Mouse (Mus musculus) embryonic facial prominence, embryonic 13.5 days (tissue): ENCODE results near the gene Fam117a. TPM values are rescaled to one million over a fixed set of nuclear protein-coding genes. Genes with fewer than 3 reads are reported as not detected.

Source experiments
- ATAC-seq: fragments of 200-750 bp; cut with Nextera tagmentation; 2 replicates; pipeline ENCODE4 v1.8.0; 2017; ENCODE audit warnings: low read depth; ENCODE audit not compliant: insufficient number of reproducible peaks, insufficient read depth, low FRiP score, low TSS enrichment
- H3K27ac ChIP-seq: fragments of 300-500 bp; sonication (generic); 2 replicates; pipeline ENCODE4 v1.5.1; 2015; ENCODE audit warnings: moderate library complexity, mild to moderate bottlenecking, inconsistent platforms
- H3K27me3 ChIP-seq: fragments of 300-500 bp; sonication (generic); 2 replicates; pipeline ENCODE4 v1.6.1; 2015; ENCODE audit warnings: mild to moderate bottlenecking, inconsistent platforms
- H3K36me3 ChIP-seq: fragments of 300-500 bp; sonication (generic); 2 replicates; pipeline ENCODE4 v1.6.1; 2015; ENCODE audit warnings: mild to moderate bottlenecking, inconsistent platforms
- H3K4me1 ChIP-seq: fragments of 300-500 bp; sonication (generic); 2 replicates; pipeline ENCODE4 v1.6.1; 2015; ENCODE audit warnings: inconsistent platforms
- H3K4me2 ChIP-seq: fragments of 300-500 bp; sonication (generic); 2 replicates; pipeline ENCODE4 v1.6.1; 2015; ENCODE audit warnings: moderate library complexity, mild to moderate bottlenecking, inconsistent platforms
- H3K4me3 ChIP-seq: fragments of 300-500 bp; sonication (generic); 2 replicates; pipeline ENCODE4 v1.5.1; 2015; ENCODE audit warnings: mild to moderate bottlenecking, inconsistent platforms
- H3K9ac ChIP-seq: fragments of 300-500 bp; sonication (generic); 2 replicates; pipeline ENCODE4 v1.6.1; 2015; ENCODE audit warnings: mild to moderate bottlenecking, inconsistent platforms
- H3K9me3 ChIP-seq: fragments of 300-500 bp; sonication (generic); 2 replicates; pipeline ENCODE4 v1.6.1; 2016; ENCODE audit warnings: inconsistent platforms
- WGBS: fragments of 180-500 bp; shearing (Covaris S2); methylation state at CpG from one replicate; pipeline ENCODE4 v1.1.7; 2015; ENCODE audit warnings: mixed read lengths; 5-methylcytosine and 5-hydroxymethylcytosine counted together
- polyA plus RNA-seq: library from polyadenylated mRNA; unstranded; fragments of >200 nt; fragmentation: Nextera tagmentation; extraction: Ambion mirVana; gene quantifications from 2 replicates; pipeline ENCODE4 v1.2.1, GENCODE M21; 2015

Fam117a gene
- polyA plus RNA-seq, 1 experiment from 2014 or later: 17.4 TPM

DNA sequence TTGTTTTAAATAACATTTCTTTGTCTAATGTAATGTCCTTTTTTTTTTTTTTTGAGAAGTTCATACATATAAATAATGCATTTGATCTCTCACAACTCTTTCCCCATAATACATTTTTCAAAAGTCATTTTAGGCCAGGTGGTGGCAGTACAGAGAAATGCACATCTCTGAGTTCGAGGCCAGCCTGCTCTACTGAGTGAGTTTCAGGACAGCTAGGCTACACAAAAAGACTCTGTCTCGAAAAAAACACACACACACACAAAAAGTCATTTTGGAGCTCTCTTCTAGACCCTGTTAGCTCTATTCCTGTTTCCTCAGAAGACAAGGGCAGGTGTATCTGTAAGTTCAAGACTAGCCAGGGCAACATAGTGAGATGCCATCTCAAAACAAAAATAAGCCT, 15.9 kb downstream of the Fam117a start:
- no peaks in the 10 kb centered on the region for H3K9me3 ChIP-seq
- 87% methylated on average over 2 of the region's 2 CpGs for WGBS
- peaks cover 25% of the 10 kb centered on the region for H3K36me3 ChIP-seq
- no peak overlapping the region for H3K9ac ChIP-seq
- H3K27me3 ChIP-seq: no peaks in the 10 kb centered on the region
- H3K4me3 ChIP-seq: no peak overlapping the region
- no peak overlapping the region for H3K27ac ChIP-seq
- H3K4me1 ChIP-seq: peaks cover 25% of the 10 kb centered on the region
- no peak for ATAC-seq
- no peak overlapping the region for H3K4me2 ChIP-seq

DNA sequence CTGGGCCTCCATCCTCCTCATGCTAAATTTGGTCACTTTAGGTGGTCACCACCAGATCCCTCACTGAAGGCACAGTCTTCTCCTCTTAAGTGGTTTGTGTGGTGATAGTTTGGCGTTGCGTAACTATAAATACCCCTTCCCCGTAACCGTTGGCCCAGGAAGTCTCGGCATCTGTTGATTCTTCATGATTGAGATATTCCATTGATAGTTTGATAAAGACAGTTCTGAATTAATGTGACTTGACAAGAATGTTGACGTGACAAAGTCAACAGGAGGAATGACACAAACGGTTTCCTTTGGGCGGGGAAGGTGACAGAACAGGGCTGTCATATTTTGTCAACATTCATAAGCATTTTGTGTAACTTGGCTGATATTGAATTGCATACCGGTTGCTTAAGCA, 16.4 kb downstream of the Fam117a start:
- 88% methylated on average over 9 of the region's 9 CpGs for WGBS
- no peak overlapping the region for H3K4me2 ChIP-seq
- H3K4me3 ChIP-seq: no peak overlapping the region
- no peaks in the 10 kb centered on the region for H3K9me3 ChIP-seq
- no peak overlapping the region for H3K9ac ChIP-seq
- no peak for ATAC-seq
- H3K36me3 ChIP-seq: peaks cover 20% of the 10 kb centered on the region
- H3K27ac ChIP-seq: no peak overlapping the region
- no peaks in the 10 kb centered on the region for H3K27me3 ChIP-seq
- H3K4me1 ChIP-seq: peaks cover 29% of the 10 kb centered on the region

DNA sequence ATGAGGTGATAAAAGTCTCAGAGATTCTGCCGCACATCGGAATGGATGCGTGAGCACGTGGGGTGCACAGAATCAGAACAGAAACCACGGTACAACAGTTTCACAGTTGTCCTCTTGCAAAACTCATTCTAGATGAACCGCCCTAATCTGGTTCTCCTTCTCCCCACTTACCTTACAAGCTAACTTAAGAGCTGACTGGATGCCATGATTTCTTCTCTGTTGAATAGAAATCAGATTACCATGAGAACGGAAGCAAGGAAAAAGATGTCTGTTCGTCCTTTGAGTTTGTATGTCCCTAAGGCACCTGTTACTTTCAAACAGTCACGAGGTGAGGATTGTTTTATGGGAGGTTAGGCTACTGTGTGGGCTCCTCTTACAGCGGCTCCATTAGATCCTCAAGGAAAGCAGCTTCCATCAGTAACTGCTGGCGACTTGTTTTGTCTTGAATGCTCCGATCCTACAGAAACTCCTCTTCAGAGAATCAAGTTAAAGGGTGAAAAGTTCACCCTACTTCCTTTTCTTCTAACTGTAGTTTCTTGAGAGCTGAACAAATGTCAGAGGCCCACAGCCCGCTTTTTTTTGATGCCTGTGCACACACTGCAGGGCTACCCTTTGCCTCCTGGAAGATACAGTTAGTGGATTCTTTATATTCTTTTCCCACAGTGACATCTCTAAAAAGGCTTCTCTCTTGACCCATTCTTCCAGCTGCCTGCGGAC, 17.6 kb downstream of the Fam117a start:
- H3K36me3 ChIP-seq: peaks cover 10% of the 10 kb centered on the region
- H3K9ac ChIP-seq: no peak overlapping the region
- no peak for ATAC-seq
- no peaks in the 10 kb centered on the region for H3K27me3 ChIP-seq
- no peaks in the 10 kb centered on the region for H3K9me3 ChIP-seq
- H3K4me1 ChIP-seq: peaks cover 37% of the 10 kb centered on the region
- no peak overlapping the region for H3K27ac ChIP-seq
- H3K4me2 ChIP-seq: no peak overlapping the region
- WGBS: 90% methylated on average over 14 of the region's 14 CpGs
- H3K4me3 ChIP-seq: no peak overlapping the region

DNA sequence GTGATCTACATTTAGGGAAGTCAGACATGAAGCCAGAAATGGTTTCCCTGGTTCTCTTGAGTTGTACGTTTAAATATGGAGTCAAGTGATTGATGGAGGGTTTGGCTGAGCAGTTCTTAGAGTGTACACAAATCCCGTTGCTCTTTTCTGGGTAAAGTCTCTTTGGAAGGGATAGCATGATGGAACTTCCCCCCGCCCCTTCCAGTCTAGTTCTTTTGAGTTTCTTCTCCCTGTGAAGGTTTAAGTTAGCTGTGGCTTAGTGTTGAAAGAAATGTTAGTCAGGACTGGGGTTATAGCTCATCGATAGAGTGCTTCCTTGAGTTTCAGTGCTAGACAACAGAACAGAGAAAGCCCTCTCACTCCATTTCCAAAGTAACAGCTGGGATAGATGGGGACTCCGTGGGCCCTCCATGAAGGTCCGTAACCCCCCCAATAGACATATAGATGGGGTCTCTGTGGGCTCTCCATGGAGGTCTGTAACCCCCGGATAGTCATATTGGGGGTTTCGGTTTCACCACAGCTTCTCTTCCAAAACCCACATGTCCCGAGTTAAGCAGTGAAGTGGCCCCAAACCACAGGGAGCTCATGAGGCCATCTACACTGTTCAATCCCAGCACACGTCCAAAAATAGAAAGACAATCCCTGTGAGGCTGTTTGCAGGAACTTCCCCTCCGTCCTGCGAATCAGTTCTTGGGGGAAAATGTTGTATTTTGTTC, 18.3 kb downstream of the Fam117a start:
- ATAC-seq: no peak
- H3K36me3 ChIP-seq: peaks cover 14% of the 10 kb centered on the region
- H3K9me3 ChIP-seq: no peaks in the 10 kb centered on the region
- peak overlapping the region; percentile 44; the same call in 1 of the 2 replicates for H3K27ac ChIP-seq
- H3K4me2 ChIP-seq: 0 out of 2 replicates have a peak overlapping the region, but pooled peaks have one; percentile 16
- peaks cover 31% of the 10 kb centered on the region for H3K4me1 ChIP-seq
- no peak overlapping the region for H3K4me3 ChIP-seq
- no peaks in the 10 kb centered on the region for H3K27me3 ChIP-seq
- 80% methylated on average over 12 of the region's 12 CpGs for WGBS
- H3K9ac ChIP-seq: no peak overlapping the region

DNA sequence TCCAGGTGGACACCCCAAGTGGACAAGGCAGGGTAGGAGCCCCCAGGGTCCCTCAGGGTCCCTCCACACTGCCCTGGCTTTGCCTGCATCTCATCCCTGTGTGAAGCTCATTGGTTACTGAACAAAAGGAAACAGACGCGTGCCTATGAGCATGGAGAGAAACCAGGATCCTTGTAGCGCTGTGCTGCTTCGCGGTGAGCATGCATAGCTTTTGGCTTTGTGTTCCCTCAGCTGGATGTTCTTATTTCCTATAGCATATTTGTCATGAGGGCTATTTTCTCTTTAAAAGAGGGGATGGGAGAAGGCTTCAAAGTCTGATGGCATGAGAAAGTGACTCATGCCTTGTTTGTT, 18.8 kb downstream of the Fam117a start:
- 96% methylated on average over 5 of the region's 5 CpGs for WGBS
- Histone ChIP-seq H3K9me3 (no peaks in the 10 kb centered on the region), H3K27ac (peak overlapping the region; percentile 44; the same call in 1 of the 2 replicates), H3K36me3 (peaks cover 14% of the 10 kb centered on the region), H3K9ac (no peak overlapping the region), H3K4me3 (no peak overlapping the region), H3K27me3 (no peaks in the 10 kb centered on the region), H3K4me2 (0 out of 2 replicates have a peak overlapping the region, but pooled peaks have one; percentile 16), H3K4me1 (peaks cover 27% of the 10 kb centered on the region)
- no peak for ATAC-seq

DNA sequence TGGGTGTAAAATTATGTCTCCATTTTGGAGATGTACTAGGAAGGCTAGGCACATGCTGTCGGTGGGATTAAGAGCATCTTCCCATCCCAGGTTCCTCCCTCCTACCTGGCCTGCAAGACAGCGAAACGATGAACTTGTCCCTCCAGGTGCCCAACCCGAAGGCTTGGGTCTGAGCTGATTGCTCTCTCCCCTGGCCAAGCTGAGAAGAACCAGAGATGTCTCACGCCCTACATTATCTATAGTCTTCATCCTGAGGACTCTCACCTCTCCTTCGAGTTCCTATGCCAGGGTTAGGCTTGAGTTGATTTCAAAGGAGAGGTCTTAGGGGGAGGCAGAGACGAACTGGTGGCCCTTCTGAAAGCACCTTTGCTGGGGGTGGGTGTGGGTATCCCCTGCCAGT, 19.2 kb downstream of the Fam117a start:
- Histone ChIP-seq H3K27me3 (no peaks in the 10 kb centered on the region), H3K4me2 (no peak overlapping the region), H3K9me3 (no peaks in the 10 kb centered on the region), H3K36me3 (peaks cover 11% of the 10 kb centered on the region), H3K4me3 (no peak overlapping the region), H3K9ac (no peak overlapping the region), H3K27ac (no peak overlapping the region), H3K4me1 (peaks cover 27% of the 10 kb centered on the region)
- 85% methylated on average over 7 of the region's 7 CpGs for WGBS
- ATAC-seq: no peak

DNA sequence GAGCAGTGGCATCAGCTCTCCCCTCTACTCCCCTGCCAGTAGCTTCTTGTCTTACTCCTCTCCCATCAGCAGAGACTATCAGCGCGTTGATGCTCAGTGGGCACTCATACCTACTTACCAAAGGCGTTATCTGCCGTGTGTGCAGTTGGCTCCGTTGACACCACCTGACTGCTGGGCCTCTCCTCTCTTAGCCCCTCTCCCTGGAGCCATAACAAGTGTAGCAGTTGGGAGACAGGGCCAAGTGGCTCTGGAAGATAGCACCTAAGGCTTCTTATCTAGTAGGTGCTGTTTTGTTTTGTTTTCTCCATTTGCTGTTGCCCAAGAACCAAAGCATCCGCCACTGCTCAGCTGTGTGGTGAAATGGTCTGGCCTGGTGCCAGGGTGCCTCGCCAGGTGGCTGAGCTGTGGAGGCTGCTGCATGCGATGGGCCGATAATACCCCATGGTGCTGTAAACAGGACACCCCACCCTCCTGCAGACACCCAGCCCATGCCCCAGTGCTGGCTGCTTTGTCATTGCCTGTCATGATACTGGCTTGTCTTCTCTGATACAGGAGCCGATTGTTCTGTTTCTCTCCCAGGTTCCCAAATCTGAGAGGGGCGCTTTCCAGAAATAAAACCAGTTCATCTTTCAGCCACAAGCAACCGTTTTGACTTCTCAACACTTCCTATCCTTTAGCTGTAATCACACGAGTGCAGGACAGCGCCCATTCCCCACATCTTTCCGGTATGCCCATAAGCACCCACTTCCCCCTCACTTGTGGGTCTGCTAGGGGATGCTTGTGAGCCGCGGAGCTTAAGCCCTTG, 19.9 kb downstream of the Fam117a start:
- WGBS: 81% methylated on average over 17 of the region's 17 CpGs
- H3K4me3 ChIP-seq: no peak overlapping the region
- H3K9me3 ChIP-seq: no peaks in the 10 kb centered on the region
- peaks cover 7% of the 10 kb centered on the region for H3K36me3 ChIP-seq
- 0 out of 2 replicates have a peak, but pooled peaks have one; percentile 37 for ATAC-seq
- H3K4me1 ChIP-seq: peaks cover 27% of the 10 kb centered on the region
- H3K9ac ChIP-seq: no peak overlapping the region
- H3K4me2 ChIP-seq: no peak overlapping the region
- H3K27me3 ChIP-seq: no peaks in the 10 kb centered on the region
- 0 out of 2 replicates have a peak overlapping the region, but pooled peaks have one; percentile 12 for H3K27ac ChIP-seq

DNA sequence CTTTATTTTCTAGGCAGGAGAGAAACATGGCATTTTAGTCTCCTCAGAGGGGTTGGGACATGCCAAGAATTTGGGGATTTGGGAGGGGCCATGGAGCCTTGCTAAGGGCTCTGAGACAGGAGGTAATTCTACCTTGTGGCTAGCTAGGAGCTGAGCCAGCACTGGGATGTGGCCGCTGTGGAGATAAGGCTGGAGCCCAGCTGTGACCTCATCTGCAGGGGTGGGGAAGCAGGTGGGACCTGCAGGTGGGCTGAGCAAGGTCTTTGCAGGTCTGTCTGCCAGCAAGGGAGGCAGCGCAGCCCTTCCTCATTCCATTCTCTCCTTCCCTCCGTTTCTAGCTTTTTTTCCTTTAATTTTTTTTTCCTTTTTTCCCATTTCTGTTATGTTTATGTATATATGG, 21.4 kb downstream of the Fam117a start:
- H3K27ac ChIP-seq: peak overlapping the region; percentile 52
- 45% methylated on average over 3 of the region's 3 CpGs for WGBS

DNA sequence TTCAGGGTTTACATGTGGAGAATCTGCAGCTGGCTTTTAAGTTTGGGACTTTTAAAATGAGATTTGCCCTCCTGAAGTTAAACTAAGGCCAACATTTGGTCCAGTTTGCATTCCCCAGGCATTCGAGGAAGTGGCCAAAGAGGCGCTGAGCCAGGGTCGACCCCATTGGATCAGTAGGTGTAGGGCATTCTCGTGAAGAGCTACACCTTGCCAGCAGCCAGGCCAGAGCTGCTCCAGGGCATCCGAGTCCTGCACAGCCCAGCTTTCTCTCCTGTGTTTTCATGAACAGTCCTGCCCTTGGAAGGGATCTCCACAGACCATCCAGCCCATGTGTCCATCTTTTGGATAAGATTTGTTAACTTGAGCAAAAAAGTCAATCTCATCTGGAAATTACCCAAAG, 27.6 kb downstream of the Fam117a start:
- no peak overlapping the region; the same call in 1 of the 2 replicates for H3K9ac ChIP-seq
- ATAC-seq: no peak
- H3K4me1 ChIP-seq: peaks cover 8% of the 10 kb centered on the region
- H3K27me3 ChIP-seq: no peaks in the 10 kb centered on the region
- no peaks in the 10 kb centered on the region for H3K9me3 ChIP-seq
- WGBS: 82% methylated on average over 5 of the region's 5 CpGs
- H3K4me2 ChIP-seq: no peak overlapping the region
- no peak overlapping the region for H3K4me3 ChIP-seq
- H3K27ac ChIP-seq: no peak overlapping the region
- peaks cover 23% of the 10 kb centered on the region for H3K36me3 ChIP-seq

More for the DNA sequence above, 21.4 kb downstream of the Fam117a start:
- ATAC-seq: no peak
- Histone ChIP-seq H3K4me2 (no peak overlapping the region), H3K27me3 (no peaks in the 10 kb centered on the region), H3K36me3 (peaks cover 7% of the 10 kb centered on the region), H3K9me3 (no peaks in the 10 kb centered on the region), H3K4me3 (no peak overlapping the region), H3K9ac (no peak overlapping the region), H3K4me1 (peaks cover 27% of the 10 kb centered on the region)

DNA sequence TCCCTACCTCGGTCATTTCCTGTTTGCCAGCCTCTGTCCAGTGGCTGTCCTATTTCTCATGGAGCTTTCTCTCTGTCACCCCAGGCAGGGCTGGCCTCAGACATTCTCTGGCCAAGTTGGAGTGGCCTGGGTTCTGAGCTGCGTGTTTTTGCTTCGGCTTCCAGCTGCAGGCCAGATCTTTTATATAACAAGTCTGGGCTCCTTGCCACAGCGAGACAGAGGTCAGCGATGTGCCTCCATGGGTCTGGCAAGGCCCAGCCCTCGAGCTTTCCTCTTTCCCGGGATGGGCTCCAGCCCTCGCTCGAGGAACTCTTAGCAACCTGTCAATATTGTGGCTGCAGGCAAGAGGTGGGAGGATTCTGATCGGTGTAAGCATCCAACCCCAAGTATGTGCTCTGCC, 28.8 kb downstream of the Fam117a start:
- WGBS: 81% methylated on average over 10 of the region's 10 CpGs
- H3K27me3 ChIP-seq: no peaks in the 10 kb centered on the region
- no peak overlapping the region for H3K4me3 ChIP-seq
- H3K36me3 ChIP-seq: peaks cover 28% of the 10 kb centered on the region
- no peaks in the 10 kb centered on the region for H3K9me3 ChIP-seq
- no peak for ATAC-seq
- H3K4me1 ChIP-seq: peaks cover 8% of the 10 kb centered on the region
- H3K9ac ChIP-seq: no peak overlapping the region
- no peak overlapping the region for H3K27ac ChIP-seq
- H3K4me2 ChIP-seq: no peak overlapping the region

DNA sequence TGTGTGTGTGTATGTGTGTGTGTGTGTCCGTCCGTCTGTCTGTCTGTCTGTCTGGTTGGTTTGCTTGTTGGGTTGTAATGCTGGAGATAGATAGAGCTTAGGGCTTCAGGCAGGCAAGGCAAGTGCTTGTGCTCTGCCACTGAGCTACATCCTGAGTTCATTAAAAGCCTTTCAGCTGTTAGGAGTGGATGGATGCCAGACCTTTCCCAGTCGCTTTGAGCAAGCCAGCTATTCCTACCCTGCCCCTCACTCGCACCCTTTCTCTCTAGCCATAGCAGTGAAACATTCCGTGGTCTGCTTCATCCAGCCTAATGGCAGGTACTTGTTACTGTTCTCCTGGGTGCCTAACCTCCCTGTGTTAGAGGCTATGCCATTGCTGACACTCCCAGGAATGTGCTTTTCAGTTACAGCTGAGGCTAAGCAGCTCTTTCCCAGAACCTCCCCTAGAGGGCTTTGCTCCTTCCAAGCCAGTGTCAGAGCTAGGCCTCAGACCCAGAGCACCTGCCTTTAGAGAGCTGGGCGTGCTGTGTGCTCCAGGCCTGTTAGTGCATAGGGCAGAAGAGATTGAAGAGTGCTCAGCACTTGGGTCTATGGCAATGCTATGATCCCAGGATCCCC, 29.6 kb downstream of the Fam117a start:
- 0 out of 2 replicates have a peak overlapping the region, but pooled peaks have one; percentile 8 for H3K9ac ChIP-seq
- H3K9me3 ChIP-seq: no peaks in the 10 kb centered on the region
- H3K4me1 ChIP-seq: peaks cover 8% of the 10 kb centered on the region
- H3K27ac ChIP-seq: peak overlapping the region; percentile 22; the same call in 1 of the 2 replicates
- WGBS: 74% methylated on average over 6 of the region's 6 CpGs
- no peak for ATAC-seq
- H3K4me3 ChIP-seq: no peak overlapping the region
- no peak overlapping the region for H3K4me2 ChIP-seq
- no peaks in the 10 kb centered on the region for H3K27me3 ChIP-seq
- peaks cover 32% of the 10 kb centered on the region for H3K36me3 ChIP-seq
